Mouse (Mus musculus): ENCODE results near the gene Pcolce2. TPM values are rescaled to one million over a fixed set of nuclear protein-coding genes. Genes with fewer than 3 reads are reported as not detected.
A peak's percentile ranks its signal among the peaks of the same experiment; 100 is the strongest.

Pcolce2 gene
- polyA plus RNA-seq, 1 experiment from 2014 or later: 1.7 TPM

DNA sequence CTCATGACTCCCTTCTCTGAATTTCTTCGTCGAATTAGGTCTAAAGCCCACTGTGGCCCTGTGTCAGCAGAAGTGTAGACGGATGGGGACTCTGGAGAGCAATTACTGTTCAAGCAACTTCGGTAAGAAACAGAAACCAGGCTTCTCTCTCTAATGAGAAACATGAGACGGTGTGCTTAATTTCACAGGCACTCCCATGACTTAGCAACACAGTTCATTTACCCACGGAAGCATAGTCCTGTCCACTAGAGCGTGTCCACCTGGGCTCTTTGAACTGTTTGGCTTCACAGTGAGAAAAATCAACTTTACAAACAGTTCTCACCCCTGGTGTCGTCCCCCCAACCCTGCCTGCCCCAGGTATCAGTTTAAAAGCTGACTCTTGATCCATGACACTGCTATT is 55.4 kb downstream of the Pcolce2 start:
- Histone ChIP-seq H3K9me3 (replicated peaks; ENCODE audit: control insufficient read depth, low read length) (no peaks in the 10 kb centered on the region), H3K4me2 (ENCODE audit: low read depth, low read length) (no peak overlapping the region), H3K9ac (ENCODE audit: low read length) (no peak overlapping the region), H3K4me3 (ENCODE audit: low read length) (no peak overlapping the region), H3K27ac (ENCODE audit: low read length) (no peak overlapping the region), H3K27me3 (ENCODE audit: control insufficient read depth, insufficient read depth, low read length) (no peaks in the 10 kb centered on the region), H3K4me1 (ENCODE audit: control insufficient read depth, insufficient read depth, low read length) (no peaks in the 10 kb centered on the region), H3K36me3 (ENCODE audit: control insufficient read depth, insufficient read depth) (no peaks in the 10 kb centered on the region)
- WGBS: 63% methylated on average over 8 of the region's 8 CpGs
- ATAC-seq (replicated peaks; ENCODE audit: extremely low read depth, insufficient read depth, low FRiP score): no peak

DNA sequence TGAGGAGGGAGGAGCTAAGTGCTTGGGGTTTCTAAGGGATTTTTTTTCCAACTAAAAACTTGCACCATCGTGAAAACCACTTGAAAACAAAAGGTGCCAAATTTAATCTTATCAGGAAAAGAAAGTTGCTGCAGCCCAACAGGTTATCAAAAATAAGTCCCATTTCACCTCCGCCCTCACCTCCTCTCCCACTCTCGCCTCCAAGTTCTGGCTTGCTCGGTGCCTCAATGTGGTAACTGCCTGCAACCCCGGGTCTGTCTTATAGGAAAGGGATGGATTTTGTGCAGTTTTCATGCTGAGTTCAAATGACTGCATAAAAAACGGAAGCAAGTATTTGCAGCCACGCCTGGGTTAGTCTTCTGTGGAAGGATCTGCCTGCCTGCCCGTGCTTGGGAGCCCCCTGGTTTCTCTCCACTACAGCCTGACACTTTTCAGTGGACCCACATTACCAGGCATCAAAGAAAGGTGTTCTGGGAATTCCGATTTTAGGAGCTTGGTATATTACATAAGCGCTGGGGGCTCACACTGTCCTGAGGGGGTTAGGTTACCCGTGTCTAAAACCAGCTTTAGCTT is 56.2 kb downstream of the Pcolce2 start:
- Histone ChIP-seq H3K9me3 (replicated peaks; ENCODE audit: control insufficient read depth, low read length) (no peaks in the 10 kb centered on the region), H3K36me3 (ENCODE audit: control insufficient read depth, insufficient read depth) (no peaks in the 10 kb centered on the region)

DNA sequence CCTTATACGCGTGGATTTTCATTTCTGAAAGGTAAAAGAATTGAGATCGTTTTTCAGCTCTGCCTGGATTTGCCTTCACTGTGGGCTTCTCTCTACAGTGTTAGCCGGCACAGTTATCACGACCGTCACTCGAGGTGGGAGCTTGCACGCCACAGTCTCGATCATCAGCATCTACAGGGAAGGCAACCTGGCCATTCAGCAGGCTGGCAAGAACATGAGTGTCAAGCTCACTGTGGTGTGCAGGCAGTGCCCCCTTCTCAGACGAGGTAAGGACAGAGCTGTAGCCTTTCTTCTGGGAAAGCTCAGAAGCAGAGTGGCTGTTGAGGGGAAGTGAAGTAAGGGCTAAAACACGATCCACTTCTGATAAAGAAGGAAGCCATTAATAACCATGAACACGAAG is 57.1 kb downstream of the Pcolce2 start:
- WGBS: 55% methylated on average over 12 of the region's 12 CpGs
- Histone ChIP-seq H3K4me1 (ENCODE audit: control insufficient read depth, insufficient read depth, low read length) (no peaks in the 10 kb centered on the region), H3K27me3 (ENCODE audit: control insufficient read depth, insufficient read depth, low read length) (no peaks in the 10 kb centered on the region), H3K36me3 (ENCODE audit: control insufficient read depth, insufficient read depth) (no peaks in the 10 kb centered on the region), H3K4me2 (ENCODE audit: low read depth, low read length) (peak overlapping the region; percentile 18; the same call in 1 of the 2 replicates), H3K4me3 (ENCODE audit: low read length) (no peak overlapping the region), H3K9me3 (replicated peaks; ENCODE audit: control insufficient read depth, low read length) (no peaks in the 10 kb centered on the region), H3K27ac (ENCODE audit: low read length) (no peak overlapping the region), H3K9ac (ENCODE audit: low read length) (no peak overlapping the region)
- ATAC-seq (replicated peaks; ENCODE audit: extremely low read depth, insufficient read depth, low FRiP score): no peak

More for the DNA sequence above, 56.2 kb downstream of the Pcolce2 start:
- no peaks in the 10 kb centered on the region for H3K4me1 ChIP-seq (ENCODE audit: control insufficient read depth, insufficient read depth, low read length)
- no peak for ATAC-seq (replicated peaks; ENCODE audit: extremely low read depth, insufficient read depth, low FRiP score)
- 64% methylated on average over 11 of the region's 11 CpGs for WGBS
- H3K4me2 ChIP-seq (ENCODE audit: low read depth, low read length): peak overlapping the region; percentile 18
- no peaks in the 10 kb centered on the region for H3K27me3 ChIP-seq (ENCODE audit: control insufficient read depth, insufficient read depth, low read length)
- no peak overlapping the region for H3K27ac ChIP-seq (ENCODE audit: low read length)
- peak overlapping the region; percentile 4; the same call in 1 of the 2 replicates for H3K4me3 ChIP-seq (ENCODE audit: low read length)
- no peak overlapping the region for H3K9ac ChIP-seq (ENCODE audit: low read length)

DNA sequence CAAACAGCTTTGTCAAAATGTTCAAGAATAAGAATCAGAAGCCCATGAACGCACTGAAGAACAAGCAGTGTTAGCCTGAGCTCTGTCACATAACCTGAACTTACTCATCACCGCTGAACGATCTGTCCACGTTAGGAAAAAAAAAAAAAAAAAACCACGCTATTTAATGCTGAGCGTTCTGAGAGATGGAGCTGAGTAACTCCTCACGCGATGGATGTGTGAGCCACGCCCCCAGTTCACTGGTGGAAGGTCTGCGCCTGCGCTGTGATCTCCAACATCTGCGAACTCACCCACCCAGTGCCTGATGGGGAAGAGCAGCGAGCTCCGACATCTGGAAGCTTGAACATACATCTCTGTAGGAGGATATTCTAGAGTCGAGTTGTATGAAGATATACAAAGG is 57.6 kb downstream of the Pcolce2 start:
- ATAC-seq (replicated peaks; ENCODE audit: extremely low read depth, insufficient read depth, low FRiP score): no peak
- Histone ChIP-seq H3K9me3 (replicated peaks; ENCODE audit: control insufficient read depth, low read length) (no peaks in the 10 kb centered on the region), H3K4me2 (ENCODE audit: low read depth, low read length) (no peak overlapping the region), H3K4me3 (ENCODE audit: low read length) (no peak overlapping the region), H3K36me3 (ENCODE audit: control insufficient read depth, insufficient read depth) (no peaks in the 10 kb centered on the region), H3K27ac (ENCODE audit: low read length) (no peak overlapping the region), H3K27me3 (ENCODE audit: control insufficient read depth, insufficient read depth, low read length) (no peaks in the 10 kb centered on the region), H3K9ac (ENCODE audit: low read length) (no peak overlapping the region), H3K4me1 (ENCODE audit: control insufficient read depth, insufficient read depth, low read length) (no peaks in the 10 kb centered on the region)
- 83% methylated on average over 15 of the region's 15 CpGs for WGBS

DNA sequence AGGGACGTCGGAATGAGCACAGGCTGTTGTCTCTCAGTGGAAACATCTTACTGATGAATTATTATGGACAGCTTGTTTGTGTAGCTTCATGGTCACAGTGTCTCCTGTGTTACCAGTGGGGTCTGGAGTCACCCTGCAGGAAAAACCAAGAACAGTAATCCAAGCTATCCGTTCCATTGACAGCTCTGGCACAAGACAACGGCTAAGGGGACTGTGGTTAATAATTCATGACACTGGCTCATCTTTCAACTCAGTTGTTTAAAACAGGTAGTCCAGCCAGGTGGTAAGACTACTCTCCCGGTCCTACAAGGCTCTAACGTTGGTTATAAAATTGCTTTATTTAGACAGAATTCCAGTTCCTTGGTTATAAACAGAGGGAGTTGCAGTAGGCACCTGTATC is 59.2 kb downstream of the Pcolce2 start:
- no peak overlapping the region for H3K4me2 ChIP-seq (ENCODE audit: low read depth, low read length)
- no peak overlapping the region for H3K9ac ChIP-seq (ENCODE audit: low read length)
- no peak overlapping the region for H3K27ac ChIP-seq (ENCODE audit: low read length)
- H3K4me3 ChIP-seq (ENCODE audit: low read length): no peak overlapping the region
- no peaks in the 10 kb centered on the region for H3K9me3 ChIP-seq (replicated peaks; ENCODE audit: control insufficient read depth, low read length)
- H3K27me3 ChIP-seq (ENCODE audit: control insufficient read depth, insufficient read depth, low read length): no peaks in the 10 kb centered on the region
- H3K36me3 ChIP-seq (ENCODE audit: control insufficient read depth, insufficient read depth): no peaks in the 10 kb centered on the region
- 67% methylated on average over 6 of the region's 6 CpGs for WGBS
- no peak for ATAC-seq (replicated peaks; ENCODE audit: extremely low read depth, insufficient read depth, low FRiP score)
- no peaks in the 10 kb centered on the region for H3K4me1 ChIP-seq (ENCODE audit: control insufficient read depth, insufficient read depth, low read length)

DNA sequence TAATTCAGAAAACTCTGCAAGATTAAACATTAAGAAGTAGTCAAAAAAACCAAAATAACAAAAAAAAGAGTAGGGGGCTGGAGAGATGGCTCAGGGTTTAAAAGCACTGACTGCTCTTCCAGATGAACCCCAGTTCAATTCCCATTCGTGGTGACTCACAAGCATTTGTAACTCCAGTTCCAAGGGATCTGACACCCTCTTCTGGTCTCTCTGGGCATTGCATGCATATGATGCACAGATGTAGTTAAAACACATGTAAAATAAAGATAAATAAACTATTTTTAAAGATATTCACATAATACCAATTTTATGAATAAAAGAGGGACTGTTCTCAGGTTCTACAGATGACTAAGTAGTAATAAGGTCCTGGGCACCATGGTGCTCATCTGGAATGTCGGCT is 60.4 kb downstream of the Pcolce2 start:
- ATAC-seq (replicated peaks; ENCODE audit: extremely low read depth, insufficient read depth, low FRiP score): no peak
- no peaks in the 10 kb centered on the region for H3K4me1 ChIP-seq (ENCODE audit: control insufficient read depth, insufficient read depth, low read length)
- H3K27me3 ChIP-seq (ENCODE audit: control insufficient read depth, insufficient read depth, low read length): no peaks in the 10 kb centered on the region
- H3K9me3 ChIP-seq (replicated peaks; ENCODE audit: control insufficient read depth, low read length): no peaks in the 10 kb centered on the region
- no peak overlapping the region for H3K4me3 ChIP-seq (ENCODE audit: low read length)
- H3K4me2 ChIP-seq (ENCODE audit: low read depth, low read length): no peak overlapping the region
- no peak overlapping the region for H3K27ac ChIP-seq (ENCODE audit: low read length)
- H3K36me3 ChIP-seq (ENCODE audit: control insufficient read depth, insufficient read depth): no peaks in the 10 kb centered on the region
- H3K9ac ChIP-seq (ENCODE audit: low read length): no peak overlapping the region
- 55% methylated on average over 2 of the region's 2 CpGs for WGBS

DNA sequence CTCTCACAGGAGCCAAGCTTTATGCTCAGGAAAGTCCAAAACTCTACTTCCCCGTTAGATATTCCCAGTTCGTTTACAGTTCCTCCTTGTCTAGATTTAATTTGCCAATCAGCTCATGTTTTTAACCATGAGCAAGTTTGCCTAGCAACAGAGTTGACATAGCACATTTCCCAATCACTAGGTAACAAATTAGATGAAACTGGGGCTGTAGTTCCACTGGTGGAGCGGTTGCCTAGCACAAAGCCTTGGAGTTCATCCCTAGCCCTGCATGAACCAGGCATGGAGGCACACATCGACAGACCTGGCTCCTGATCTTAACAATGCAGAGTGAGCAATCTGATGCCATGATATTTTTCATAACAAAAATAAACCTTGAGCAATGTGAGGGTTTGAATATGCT is 61.9 kb downstream of the Pcolce2 start:
- no peaks in the 10 kb centered on the region for H3K36me3 ChIP-seq (ENCODE audit: control insufficient read depth, insufficient read depth)
- no peak overlapping the region for H3K27ac ChIP-seq (ENCODE audit: low read length)
- H3K9me3 ChIP-seq (replicated peaks; ENCODE audit: control insufficient read depth, low read length): no peaks in the 10 kb centered on the region
- H3K4me2 ChIP-seq (ENCODE audit: low read depth, low read length): no peak overlapping the region
- H3K4me1 ChIP-seq (ENCODE audit: control insufficient read depth, insufficient read depth, low read length): no peaks in the 10 kb centered on the region
- H3K4me3 ChIP-seq (ENCODE audit: low read length): no peak overlapping the region
- no peak for ATAC-seq (replicated peaks; ENCODE audit: extremely low read depth, insufficient read depth, low FRiP score)
- WGBS: 78% methylated on average over 4 of the region's 4 CpGs
- no peaks in the 10 kb centered on the region for H3K27me3 ChIP-seq (ENCODE audit: control insufficient read depth, insufficient read depth, low read length)
- H3K9ac ChIP-seq (ENCODE audit: low read length): no peak overlapping the region

DNA sequence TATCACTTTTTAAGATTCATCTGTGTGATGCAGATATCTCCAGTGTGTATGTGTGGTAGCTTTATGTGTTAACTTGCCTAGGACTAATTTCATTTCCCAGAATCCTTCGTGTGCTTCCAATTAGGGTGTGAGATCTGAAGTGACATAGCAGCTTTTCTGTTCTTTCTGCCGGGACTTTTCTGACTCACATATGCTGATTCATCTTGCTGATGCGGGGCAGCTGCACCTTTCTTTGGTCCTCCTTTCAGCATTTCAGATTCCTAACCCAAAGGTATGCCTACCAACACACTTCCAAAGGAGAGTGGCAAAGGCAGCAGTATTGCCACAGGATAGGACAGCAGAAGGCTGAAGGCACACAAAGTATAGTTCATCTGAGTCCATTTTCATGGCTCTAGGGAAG is 66.7 kb downstream of the Pcolce2 start:
- Histone ChIP-seq H3K4me3 (ENCODE audit: low read length) (no peak overlapping the region), H3K9ac (ENCODE audit: low read length) (no peak overlapping the region), H3K9me3 (replicated peaks; ENCODE audit: control insufficient read depth, low read length) (no peaks in the 10 kb centered on the region), H3K4me1 (ENCODE audit: control insufficient read depth, insufficient read depth, low read length) (no peaks in the 10 kb centered on the region), H3K36me3 (ENCODE audit: control insufficient read depth, insufficient read depth) (peaks cover 8% of the 10 kb centered on the region), H3K27me3 (ENCODE audit: control insufficient read depth, insufficient read depth, low read length) (no peaks in the 10 kb centered on the region), H3K27ac (ENCODE audit: low read length) (no peak overlapping the region), H3K4me2 (ENCODE audit: low read depth, low read length) (no peak overlapping the region)
- no peak for ATAC-seq (replicated peaks; ENCODE audit: extremely low read depth, insufficient read depth, low FRiP score)
- WGBS: 80% methylated on average over 3 of the region's 3 CpGs

DNA sequence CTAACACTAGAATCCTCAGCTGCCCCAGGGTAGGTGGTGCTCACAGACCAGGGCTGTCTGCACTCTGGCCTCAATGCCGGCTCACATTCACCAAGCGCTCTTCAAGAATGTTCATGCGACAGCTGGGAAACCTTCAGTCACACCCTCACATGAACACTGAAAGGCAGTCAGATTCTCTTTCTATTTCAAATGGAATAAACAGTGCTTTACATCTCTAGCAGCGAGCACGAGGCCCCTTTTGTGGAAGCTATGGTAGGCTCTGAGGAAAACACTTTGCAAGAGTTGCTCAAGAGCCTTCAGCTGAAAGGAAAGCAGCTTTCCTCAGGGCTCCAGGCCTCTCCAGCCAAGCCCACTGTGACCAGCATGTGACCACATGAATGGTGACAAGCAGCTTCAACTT is 68.0 kb downstream of the Pcolce2 start:
- no peak overlapping the region for H3K27ac ChIP-seq (ENCODE audit: low read length)
- no peak overlapping the region for H3K9ac ChIP-seq (ENCODE audit: low read length)
- no peaks in the 10 kb centered on the region for H3K9me3 ChIP-seq (replicated peaks; ENCODE audit: control insufficient read depth, low read length)
- no peaks in the 10 kb centered on the region for H3K4me1 ChIP-seq (ENCODE audit: control insufficient read depth, insufficient read depth, low read length)
- H3K4me2 ChIP-seq (ENCODE audit: low read depth, low read length): no peak overlapping the region
- 78% methylated on average over 5 of the region's 5 CpGs for WGBS
- peaks cover 13% of the 10 kb centered on the region for H3K36me3 ChIP-seq (ENCODE audit: control insufficient read depth, insufficient read depth)
- no peak for ATAC-seq (replicated peaks; ENCODE audit: extremely low read depth, insufficient read depth, low FRiP score)
- H3K27me3 ChIP-seq (ENCODE audit: control insufficient read depth, insufficient read depth, low read length): no peaks in the 10 kb centered on the region
- H3K4me3 ChIP-seq (ENCODE audit: low read length): no peak overlapping the region

Measured in heart, embryonic 16.5 days (tissue).